7 mouse cellular contexts compared by ENCODE assay signal in the genomic region with DNA sequence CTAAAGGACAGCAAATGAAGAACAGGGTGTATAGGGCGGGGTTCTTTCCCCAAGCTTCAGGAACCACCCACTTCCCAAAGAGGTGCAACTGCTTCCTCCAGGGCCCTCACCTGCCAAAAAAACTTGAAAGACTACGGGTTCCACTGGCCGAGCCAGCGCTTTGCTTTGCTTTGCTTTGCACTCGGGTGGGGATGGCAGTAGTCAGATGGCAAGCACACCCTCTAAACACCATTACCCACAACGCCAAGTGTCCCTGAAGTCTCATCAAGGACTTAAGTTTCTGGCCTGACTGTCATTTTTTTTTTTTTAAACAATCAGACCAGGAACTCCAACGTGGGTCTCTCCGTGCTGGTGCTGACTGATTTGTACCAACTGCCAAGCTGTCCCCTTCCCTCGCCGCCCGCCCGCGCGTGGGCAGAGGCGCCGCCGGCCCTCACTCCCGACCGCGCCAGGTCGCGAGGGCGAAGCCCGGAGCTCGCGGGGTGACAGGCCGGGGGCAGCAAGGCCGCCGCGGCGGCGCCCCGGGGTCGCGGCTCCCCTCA. TPM values are rescaled to one million over a fixed set of nuclear protein-coding genes. Genes with fewer than 3 reads are reported as not detected.
DNase-seq lines count a peak whose midpoint lies in the region; ATAC-seq and TF ChIP-seq lines count a peak whose summit lies in the region.

No protein-coding gene starts in this region.

- intact Hi-C loops in heart, adult 2 months (cut with DNase I), result loop anchor here (1.0 to 2.0 kb wide), 2 partner anchors 15 to 23 kb away; no protein-coding TSS in a partner anchor

- peaks cover 7% of the 10 kb centered on the region; the same call in 1 of the 2 replicates for H3K79me2 ChIP-seq in heart, adult 2 months (replicated peaks; ENCODE audit: control insufficient read depth, insufficient read depth, low read length)

- peak; percentile 74 for DNase-seq in A20 (ENCODE audit: low read depth, low spot score)
- DNase-seq in G1E (ENCODE audit: low spot score), result peak; percentile 64
- peak; percentile 59 for DNase-seq in cerebellum, adult 9-11 months
- peak; percentile 67 to 73 for DNase-seq in heart, adult 2 months
- peak; percentile 38 to 39 for DNase-seq in kidney, adult 8-10 months
- peak; percentile 55 to 66 for DNase-seq in lung, adult 18-20 months

- ATAC-seq in G1E (ENCODE audit: extremely low read depth, insufficient number of reproducible peaks, low FRiP score, poor library complexity, severe bottlenecking), result peak; percentile 19; the same call in 1 of the 2 replicates
- ATAC-seq in neural tube, embryonic 15.5 days (ENCODE audit: low FRiP score), result peak; percentile 69; the same call in 1 of the 2 replicates

- no peaks in the 10 kb centered on the region for H3K9me3 ChIP-seq in G1E (replicated peaks)
- H3K9me3 ChIP-seq in neural tube, embryonic 15.5 days (replicated peaks), result no peaks in the 10 kb centered on the region

- H3K27me3 ChIP-seq in G1E (ENCODE audit: insufficient read depth, low read length), result 0 out of 2 replicates have a peak, but pooled peaks cover 2% of the 10 kb centered on the region
- H3K27me3 ChIP-seq in heart, adult 2 months (ENCODE audit: control insufficient read depth, insufficient read depth, low read length), result no peaks in the 10 kb centered on the region
- H3K27me3 ChIP-seq in neural tube, embryonic 15.5 days (replicated peaks), result no peaks in the 10 kb centered on the region

- peak overlapping the region; percentile 94 for H3K9ac ChIP-seq in heart, adult 2 months (ENCODE audit: low read depth, low read length)
- H3K9ac ChIP-seq in neural tube, embryonic 15.5 days (replicated peaks), result peak overlapping the region; percentile 95

- H3K36me3 ChIP-seq in G1E (replicated peaks), result peaks cover 9% of the 10 kb centered on the region
- H3K36me3 ChIP-seq in heart, adult 2 months (ENCODE audit: control insufficient read depth, insufficient read depth, low read length), result peaks cover 17% of the 10 kb centered on the region
- no peaks in the 10 kb centered on the region for H3K36me3 ChIP-seq in neural tube, embryonic 15.5 days

- no peak for TF ChIP-seq CTCF in G1E (IDR thresholded peaks at IDR 0.05; ENCODE audit: low read depth, low read length)
- TF ChIP-seq CTCF in heart, adult 2 months (IDR thresholded peaks at IDR 0.05), result no peak

- TF ChIP-seq EP300 in heart, adult 2 months (IDR thresholded peaks at IDR 0.05; ENCODE audit: insufficient read depth, low read depth, low read length), result peak; percentile 45; the same call in 1 of the 2 replicates

- H3K27ac ChIP-seq in heart, adult 2 months, result peak overlapping the region; percentile 97
- peak overlapping the region; percentile 93 for H3K27ac ChIP-seq in neural tube, embryonic 15.5 days (replicated peaks)

- peak overlapping the region; percentile 87 for H3K4me3 ChIP-seq in G1E (ENCODE audit: low read depth, low read length)
- H3K4me3 ChIP-seq in heart, adult 2 months, result peak overlapping the region; percentile 87
- peak overlapping the region; percentile 96 for H3K4me3 ChIP-seq in neural tube, embryonic 15.5 days (replicated peaks)

- H3K4me1 ChIP-seq in G1E (ENCODE audit: insufficient read depth, low read depth, low read length), result peaks cover 46% of the 10 kb centered on the region
- H3K4me1 ChIP-seq in heart, adult 2 months (ENCODE audit: control insufficient read depth, insufficient read depth, low read length), result peaks cover 4% of the 10 kb centered on the region
- H3K4me1 ChIP-seq in neural tube, embryonic 15.5 days, result peaks cover 15% of the 10 kb centered on the region

- under 1% methylated on average over 35 of the region's 35 CpGs for WGBS in heart, adult 2 months
- under 1% methylated on average over 30 of the region's 35 CpGs for WGBS in neural tube, embryonic 15.5 days

- peak overlapping the region; percentile 73 for H3K4me2 ChIP-seq in neural tube, embryonic 15.5 days

- TF ChIP-seq POLR2A in heart, adult 2 months (IDR thresholded peaks at IDR 0.05; ENCODE audit: insufficient read depth, low read depth, low read length), result peak; percentile 83

RNA-seq across cellular contexts. Expression of gene Ralgapa1, which starts 0.8 kb away (rescaled TPM):
- total RNA-seq in G1E (2014; fragmentation: Nextera tagmentation) (169 and 177 TPM in 2 replicates), G1E (2017) (49.1 and 57.9 TPM in 2 replicates)
- polyA plus RNA-seq in G1E (2012), result 13.3 and 13.6 TPM in 2 replicates
- 10 to 100 TPM; 55.9 to 57.0 TPM for total RNA-seq in heart, adult 2 months (2021)
- polyA plus RNA-seq in heart, adult 2 months (2012; rRNA removed), result 38.8 and 56.2 TPM in 2 replicates
- polyA plus RNA-seq in neural tube, embryonic 15.5 days (2015; fragmentation: Nextera tagmentation; extraction: Ambion mirVana), result 23.5 and 25.4 TPM in 2 replicates

RNA-seq across cellular contexts. Expression of gene Brms1l, which starts 15.9 kb away (rescaled TPM):
- total RNA-seq in G1E (2014; fragmentation: Nextera tagmentation) (36.3 and 37.9 TPM in 2 replicates), G1E (2017) (34.8 and 35.9 TPM in 2 replicates)
- polyA plus RNA-seq in G1E (2012), result 111 and 115 TPM in 2 replicates
- 10 to 100 TPM; 19.1 to 21.0 TPM for total RNA-seq in heart, adult 2 months (2021)
- polyA plus RNA-seq in heart, adult 2 months (2012; rRNA removed), result 11.8 and 24.8 TPM in 2 replicates
- polyA plus RNA-seq in neural tube, embryonic 15.5 days (2015; fragmentation: Nextera tagmentation; extraction: Ambion mirVana), result 52.3 and 53.9 TPM in 2 replicates

Comparison
In these comparisons a context has a peak if more than half of its experiments do, and no peak if none do; other contexts are left out.
1. Peak in every context shown above with its lines: DNase-seq, ATAC-seq, H3K4me3 ChIP-seq and H3K27ac ChIP-seq.